In genomic region chr11:89337910-89338309, GRCm38 (mm10) we compare ENCODE assay signal across 31 mouse cellular contexts. TPM values are rescaled to one million over a fixed set of nuclear protein-coding genes. Genes with fewer than 3 reads are reported as not detected.
DNase-seq lines count a peak whose midpoint lies in the region; ATAC-seq and TF ChIP-seq lines count a peak whose summit lies in the region.
"Had no signal": no experiment of that assay in that cellular context is flagged by ENCODE, and none has a peak within 500 bp of the region (broad histone marks: within the 10 kb centered on the region; RNA-seq: fewer than 3 reads in every experiment).

No protein-coding gene starts in this region.

- TF ChIP-seq CTCF in lung, postnatal 0 days (IDR thresholded peaks at IDR 0.05) = no peak

- peak; percentile 61; the same call in 1 of the 2 replicates for ATAC-seq in liver, embryonic 11.5 days (replicated peaks; ENCODE audit: low FRiP score)
- ATAC-seq in liver, embryonic 13.5 days (ENCODE audit: low read depth) = peak; percentile 76
- ATAC-seq in lung, postnatal 0 days = no peak
- ATAC-seq: forebrain, embryonic 14.5 days; intestine, postnatal 0 days had no signal

- no peak for DNase-seq in liver, embryonic 11.5 days (ENCODE audit: low spot score)
- DNase-seq in liver = no peak
- DNase-seq in adrenal gland, postnatal 36 days = peak; percentile 6 to 35
- peak; percentile 12 for DNase-seq in liver, embryonic 13.5 days
- DNase-seq in heart, adult 18-20 months = no peak
- DNase-seq in lung, postnatal 10 days = no peak
- DNase-seq in lung, postnatal 0 days (ENCODE audit: low spot score) = no peak
- DNase-seq: cerebellum, adult 2 months; cerebellum, postnatal 14 days; gastrocnemius, postnatal 25 days; heart, adult 11 months; kidney, adult 9 months; kidney, postnatal 10 days; layer of hippocampus, adult 9-11 months; midbrain, embryonic 14.5 days; retina, postnatal 1 day; right cerebral cortex, postnatal 14 days; thymus, postnatal 14 days had no signal

- H3K9me3 ChIP-seq in liver, embryonic 11.5 days (ENCODE audit: control insufficient read depth, low read length) = no peaks in the 10 kb centered on the region
- peaks cover 6% of the 10 kb centered on the region; the same call in 1 of the 2 replicates for H3K9me3 ChIP-seq in liver, embryonic 13.5 days (replicated peaks)
- no peaks in the 10 kb centered on the region for H3K9me3 ChIP-seq in lung, postnatal 0 days (ENCODE audit: low read length)
- H3K9me3 ChIP-seq: embryonic facial prominence, embryonic 10.5 days; embryonic facial prominence, embryonic 15.5 days; heart, embryonic 12.5 days; neural tube, embryonic 15.5 days had no signal

- H3K4me2 ChIP-seq in liver, embryonic 11.5 days = no peak overlapping the region
- H3K4me2 ChIP-seq in liver, embryonic 13.5 days = no peak overlapping the region
- H3K4me2 ChIP-seq in lung, postnatal 0 days (replicated peaks; ENCODE audit: low read depth, low read length) = no peak overlapping the region
- H3K4me2 ChIP-seq: embryonic facial prominence, embryonic 15.5 days; heart, embryonic 12.5 days; hindbrain, embryonic 14.5 days; neural tube, embryonic 15.5 days had no signal

- no peak overlapping the region for H3K27ac ChIP-seq in liver, embryonic 11.5 days (ENCODE audit: low read depth, low read length)
- H3K27ac ChIP-seq in liver, embryonic 13.5 days = no peak overlapping the region
- no peak overlapping the region for H3K27ac ChIP-seq in lung, postnatal 0 days (ENCODE audit: low read length)
- H3K27ac ChIP-seq: embryonic facial prominence, embryonic 10.5 days; embryonic facial prominence, embryonic 15.5 days; hindbrain, embryonic 14.5 days; neural tube, embryonic 15.5 days had no signal

- H3K36me3 ChIP-seq in liver, embryonic 11.5 days (ENCODE audit: control insufficient read depth, insufficient read depth, low read length) = no peaks in the 10 kb centered on the region
- no peaks in the 10 kb centered on the region for H3K36me3 ChIP-seq in liver, embryonic 13.5 days
- no peaks in the 10 kb centered on the region for H3K36me3 ChIP-seq in lung, postnatal 0 days (ENCODE audit: insufficient read depth, low read length)
- H3K36me3 ChIP-seq: embryonic facial prominence, embryonic 10.5 days; embryonic facial prominence, embryonic 15.5 days; heart, embryonic 12.5 days; neural tube, embryonic 15.5 days had no signal

- no peaks in the 10 kb centered on the region for H3K27me3 ChIP-seq in liver, embryonic 11.5 days (replicated peaks; ENCODE audit: control insufficient read depth, insufficient read depth, low read length)
- H3K27me3 ChIP-seq in liver, embryonic 13.5 days = no peaks in the 10 kb centered on the region
- H3K27me3 ChIP-seq in lung, postnatal 0 days (replicated peaks; ENCODE audit: insufficient read depth, low read length) = no peaks in the 10 kb centered on the region
- H3K27me3 ChIP-seq: CH12.LX; embryonic facial prominence, embryonic 15.5 days; heart, embryonic 12.5 days; neural tube, embryonic 15.5 days had no signal

- no peak overlapping the region for H3K9ac ChIP-seq in liver, embryonic 11.5 days (ENCODE audit: low read depth, low read length)
- H3K9ac ChIP-seq in liver, embryonic 13.5 days = no peak overlapping the region
- H3K9ac ChIP-seq in lung, postnatal 0 days (replicated peaks; ENCODE audit: low read depth) = no peak overlapping the region
- H3K9ac ChIP-seq: embryonic facial prominence, embryonic 15.5 days; heart, embryonic 12.5 days; hindbrain, embryonic 14.5 days; neural tube, embryonic 15.5 days had no signal

- H3K4me3 ChIP-seq in liver, embryonic 11.5 days (ENCODE audit: low read depth, low read length) = no peak overlapping the region
- H3K4me3 ChIP-seq in liver, embryonic 13.5 days (replicated peaks) = no peak overlapping the region
- no peak overlapping the region for H3K4me3 ChIP-seq in lung, postnatal 0 days (ENCODE audit: low read depth, low read length)
- H3K4me3 ChIP-seq: embryonic facial prominence, embryonic 10.5 days; embryonic facial prominence, embryonic 15.5 days; heart, embryonic 12.5 days; neural tube, embryonic 15.5 days had no signal

- H3K4me1 ChIP-seq in liver, embryonic 11.5 days (replicated peaks; ENCODE audit: control insufficient read depth, insufficient read depth, low read length) = no peaks in the 10 kb centered on the region
- H3K4me1 ChIP-seq in liver, embryonic 13.5 days (replicated peaks) = no peaks in the 10 kb centered on the region
- H3K4me1 ChIP-seq in lung, postnatal 0 days (ENCODE audit: insufficient read depth, low read depth, low read length) = no peaks in the 10 kb centered on the region
- H3K4me1 ChIP-seq: embryonic facial prominence, embryonic 10.5 days; neural tube, embryonic 15.5 days had no signal

- no peak for TF ChIP-seq EP300 in lung, postnatal 0 days (IDR thresholded peaks at IDR 0.05)

RNA-seq across cellular contexts. Expression of gene Nog, which starts 35.8 kb away (rescaled TPM):
- 0.36 and 0.38 TPM in 2 replicates for polyA plus RNA-seq in liver, embryonic 11.5 days (2014; fragmentation: Nextera tagmentation; extraction: Ambion mirVana)
- under 1 TPM; 0.16 to 0.60 TPM for total RNA-seq in adrenal gland, postnatal 36 days (2021)
- polyA plus RNA-seq in liver, embryonic 13.5 days (2015; fragmentation: Nextera tagmentation; extraction: Ambion mirVana) = not detected in 2 replicates
- total RNA-seq in heart, adult 18-20 months (2021) = under 1 TPM; 0.15 to 0.30 TPM
- 0.86 and 0.95 TPM in 2 replicates for polyA plus RNA-seq in lung, postnatal 0 days (2015; fragmentation: Nextera tagmentation; extraction: Ambion mirVana)
- total RNA-seq: CH12.LX; hematopoietic stem cell, adult 5-6 weeks; liver, adult 2 months; monocyte, adult 5-6 weeks had no signal
- polyA plus RNA-seq: heart, postnatal 0 days; liver, adult 2 months; testis, adult 2 months had no signal

Comparison
In these comparisons a context has a peak if more than half of its experiments do, and no peak if none do; other contexts are left out.
1. DNase-seq: peak in adrenal gland, postnatal 36 days (2 of 2) and liver, embryonic 13.5 days (single experiment); none in liver, embryonic 11.5 days (single experiment), liver (single experiment), heart, adult 18-20 months (0 of 2), lung, postnatal 10 days (single experiment) and lung, postnatal 0 days (single experiment).